Comparison of ENCODE assay signal across 5 mouse cellular contexts in the genomic region with DNA sequence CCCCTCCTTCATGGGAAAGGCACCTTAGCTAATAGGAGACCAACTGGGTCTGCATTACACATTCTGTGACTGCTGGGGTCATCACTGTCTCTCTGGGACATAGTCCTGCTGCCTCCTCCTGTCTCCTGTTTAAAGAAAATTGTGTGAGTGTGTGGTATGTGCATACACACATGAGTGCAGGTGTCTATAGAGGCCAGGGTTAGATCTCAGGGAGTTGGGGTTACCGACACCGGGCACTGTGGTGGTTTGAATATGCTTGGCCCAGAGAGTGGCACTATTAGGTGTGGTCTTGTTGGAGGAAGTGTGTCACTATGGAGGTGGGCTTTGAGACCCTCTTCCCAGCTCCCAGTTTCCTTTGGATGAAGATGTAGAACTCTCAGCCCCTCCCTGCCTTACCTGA.
"Had no signal": no experiment of that assay in that cellular context is flagged by ENCODE, and none has a peak within 500 bp of the region (broad histone marks: within the 10 kb centered on the region; RNA-seq: fewer than 3 reads in every experiment).

No protein-coding gene starts in this region.

- DNase-seq: lung, adult 2 months; lung, postnatal 14 days; lung, postnatal 36 days; right cerebral cortex, postnatal 14 days; thymus, adult 2 months had no signal
